Mouse (Mus musculus): Measurements from ENCODE around the gene Mypop. TPM values are rescaled to one million over a fixed set of nuclear protein-coding genes. Genes with fewer than 3 reads are reported as not detected.

Mypop gene
- polyA plus RNA-seq, 1 experiment from 2014 or later: 6.7 TPM

DNA sequence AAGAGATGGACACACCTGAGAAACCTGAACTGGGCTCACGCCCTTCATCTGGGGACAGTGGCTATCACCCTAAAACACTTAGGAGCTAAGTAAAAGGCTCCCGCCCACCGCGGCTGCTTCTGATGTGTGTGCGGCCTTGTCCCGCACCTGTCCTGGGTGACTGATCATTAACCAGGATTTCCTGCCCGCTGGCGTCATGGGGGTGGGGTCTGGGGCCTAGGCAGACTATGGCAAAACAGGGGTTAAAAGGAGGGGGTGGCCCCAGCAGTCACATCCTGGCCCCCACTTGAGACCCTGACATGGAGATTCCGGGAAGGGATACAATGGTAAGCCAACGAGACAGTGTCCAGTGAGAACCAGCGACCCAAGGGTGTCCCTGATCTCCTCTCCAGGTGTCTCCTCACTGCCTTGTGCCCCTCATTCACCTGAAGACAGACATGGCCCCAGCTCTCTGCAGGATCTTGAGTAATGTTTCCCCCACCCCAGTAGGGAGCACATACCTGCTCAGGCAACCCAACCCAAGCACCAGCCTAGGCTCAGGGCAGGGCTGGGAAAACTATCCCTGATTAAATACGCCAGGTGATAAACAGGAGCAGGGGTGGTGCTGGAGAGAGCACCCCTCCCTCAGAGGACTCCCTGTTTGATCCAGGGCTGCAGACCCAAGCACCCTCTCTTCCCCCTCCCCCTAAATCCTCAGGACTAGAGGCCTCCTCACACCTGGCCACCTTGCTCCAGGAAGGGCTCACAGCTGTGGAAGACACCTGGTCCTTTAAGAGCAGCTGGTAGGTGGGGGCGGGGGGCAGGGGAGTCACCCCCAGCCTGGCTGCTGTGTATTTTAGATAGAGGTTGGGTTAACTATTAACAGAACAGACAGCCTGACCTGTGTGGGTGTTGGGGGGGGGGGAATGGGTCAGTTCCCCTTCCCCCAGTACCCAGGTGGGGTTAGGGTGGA lies 16.3 kb downstream of the Mypop start:
- H3K4me2 ChIP-seq (replicated peaks): no peak overlapping the region
- peaks cover 33% of the 10 kb centered on the region for H3K36me3 ChIP-seq (replicated peaks; ENCODE audit: control insufficient read depth, insufficient read depth)
- H3K9me3 ChIP-seq (ENCODE audit: control insufficient read depth, low read length): no peaks in the 10 kb centered on the region
- no peak overlapping the region for H3K27ac ChIP-seq
- H3K4me3 ChIP-seq (replicated peaks; ENCODE audit: low read length): no peak overlapping the region
- ATAC-seq (ENCODE audit: low FRiP score) (no peak), DNase-seq (ENCODE audit: low spot score) (no peak)
- 0 out of 2 replicates have a peak overlapping the region, but pooled peaks have one; percentile 22 for H3K9ac ChIP-seq
- H3K4me1 ChIP-seq (replicated peaks; ENCODE audit: control insufficient read depth, insufficient read depth, low read length): peaks cover 28% of the 10 kb centered on the region
- WGBS: 74% methylated on average over 13 of the region's 13 CpGs
- no peaks in the 10 kb centered on the region for H3K27me3 ChIP-seq (ENCODE audit: control insufficient read depth, insufficient read depth, low read length)

DNA sequence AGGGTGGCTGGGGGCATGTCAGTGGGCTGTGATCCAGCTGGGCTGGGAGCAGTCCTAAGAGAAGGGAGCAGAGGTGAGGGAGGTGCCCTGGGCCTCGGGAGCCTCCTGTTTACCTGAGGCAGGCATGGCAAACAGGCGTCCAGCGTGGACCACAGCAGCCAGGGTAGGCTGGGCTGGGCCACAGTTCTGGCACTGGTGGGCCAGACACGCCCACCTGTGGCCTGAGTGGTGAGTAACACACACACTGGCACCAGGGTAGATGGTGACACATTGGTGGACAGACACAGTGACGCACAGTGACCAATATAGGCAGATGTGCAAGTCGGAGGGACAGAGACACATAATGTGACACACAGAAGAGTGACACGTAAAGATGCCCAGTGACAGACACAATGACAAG lies 19.5 kb downstream of the Mypop start:
- Histone ChIP-seq H3K4me2 (replicated peaks) (no peak overlapping the region), H3K9ac (no peak overlapping the region), H3K4me3 (replicated peaks; ENCODE audit: low read length) (no peak overlapping the region), H3K27ac (no peak overlapping the region), H3K27me3 (ENCODE audit: control insufficient read depth, insufficient read depth, low read length) (no peaks in the 10 kb centered on the region), H3K4me1 (replicated peaks; ENCODE audit: control insufficient read depth, insufficient read depth, low read length) (peaks cover 19% of the 10 kb centered on the region), H3K9me3 (ENCODE audit: control insufficient read depth, low read length) (no peaks in the 10 kb centered on the region), H3K36me3 (replicated peaks; ENCODE audit: control insufficient read depth, insufficient read depth) (peaks cover 28% of the 10 kb centered on the region)
- WGBS: 81% methylated on average over 7 of the region's 7 CpGs
- ATAC-seq (ENCODE audit: low FRiP score): no peak
- DNase-seq (ENCODE audit: low spot score): no peak

DNA sequence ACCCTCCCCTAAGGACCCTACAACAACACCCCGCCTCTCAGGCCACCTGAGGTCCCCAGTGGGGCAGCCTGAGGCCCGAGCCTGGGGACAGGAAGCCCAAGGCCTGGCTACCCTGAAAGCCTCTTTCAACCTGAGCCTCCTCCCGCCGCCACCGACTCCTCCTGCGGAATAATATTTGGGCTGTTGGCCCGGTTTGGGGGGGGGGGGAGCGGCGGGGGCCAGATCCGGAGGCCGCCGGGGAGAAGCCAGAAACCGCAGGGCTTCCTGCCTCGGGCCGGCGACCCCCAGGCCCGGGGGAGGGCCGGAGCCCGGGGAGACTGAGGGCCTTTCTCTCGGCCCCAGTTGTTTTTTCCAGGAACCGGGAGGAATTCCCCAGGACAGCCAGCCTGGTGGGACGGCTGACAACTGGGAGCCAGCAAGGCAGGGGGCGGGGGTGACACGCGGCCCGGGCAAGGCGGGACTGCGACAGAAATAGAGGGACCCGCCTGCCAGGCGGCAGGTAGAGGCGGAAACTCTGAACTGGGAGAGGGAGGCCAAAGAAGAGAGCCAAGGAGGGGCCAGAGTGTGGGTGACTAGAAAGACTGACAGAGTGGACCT lies 21.1 kb downstream of the Mypop start:
- 0 out of 2 replicates have a peak, but pooled peaks cover 7% of the 10 kb centered on the region for H3K4me1 ChIP-seq (replicated peaks; ENCODE audit: control insufficient read depth, insufficient read depth, low read length)
- peaks cover 15% of the 10 kb centered on the region for H3K36me3 ChIP-seq (replicated peaks; ENCODE audit: control insufficient read depth, insufficient read depth)
- H3K9ac ChIP-seq: peak overlapping the region; percentile 60
- 3% methylated on average over 28 of the region's 31 CpGs for WGBS
- no peak for ATAC-seq (ENCODE audit: low FRiP score)
- no peaks in the 10 kb centered on the region for H3K9me3 ChIP-seq (ENCODE audit: control insufficient read depth, low read length)
- peak overlapping the region; percentile 2; the same call in 1 of the 2 replicates for H3K4me3 ChIP-seq (replicated peaks; ENCODE audit: low read length)
- DNase-seq (ENCODE audit: low spot score): no peak
- H3K27me3 ChIP-seq (ENCODE audit: control insufficient read depth, insufficient read depth, low read length): no peaks in the 10 kb centered on the region
- H3K27ac ChIP-seq: no peak overlapping the region
- H3K4me2 ChIP-seq (replicated peaks): peak overlapping the region; percentile 53

DNA sequence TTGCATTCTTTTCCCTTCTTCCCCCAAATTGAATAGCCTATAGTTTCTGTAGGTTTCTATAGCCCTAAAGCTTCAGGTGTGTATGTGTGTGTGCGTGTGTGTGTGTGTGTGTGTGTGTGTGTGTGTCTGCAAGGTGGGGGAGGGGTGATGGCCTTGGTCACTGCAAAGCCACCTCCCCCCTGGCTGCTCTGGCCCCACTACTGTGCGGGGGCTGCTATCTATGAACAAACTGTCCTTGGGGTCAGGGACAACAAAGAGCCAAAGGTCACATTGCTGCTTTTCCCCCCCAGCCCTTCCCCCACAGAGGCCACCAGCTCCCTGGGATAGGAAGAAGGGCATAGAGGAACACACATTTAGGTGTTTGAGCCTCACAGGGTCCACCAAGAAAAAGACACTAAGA lies 21.8 kb downstream of the Mypop start:
- Histone ChIP-seq H3K4me2 (replicated peaks) (no peak overlapping the region), H3K36me3 (replicated peaks; ENCODE audit: control insufficient read depth, insufficient read depth) (peaks cover 7% of the 10 kb centered on the region; the same call in 1 of the 2 replicates), H3K4me1 (replicated peaks; ENCODE audit: control insufficient read depth, insufficient read depth, low read length) (0 out of 2 replicates have a peak, but pooled peaks cover 7% of the 10 kb centered on the region), H3K4me3 (replicated peaks; ENCODE audit: low read length) (no peak overlapping the region), H3K27me3 (ENCODE audit: control insufficient read depth, insufficient read depth, low read length) (no peaks in the 10 kb centered on the region), H3K9ac (no peak overlapping the region), H3K27ac (no peak overlapping the region), H3K9me3 (ENCODE audit: control insufficient read depth, low read length) (no peaks in the 10 kb centered on the region)
- no peak for DNase-seq (ENCODE audit: low spot score)
- 63% methylated on average over 2 of the region's 2 CpGs for WGBS
- no peak for ATAC-seq (ENCODE audit: low FRiP score)

DNA sequence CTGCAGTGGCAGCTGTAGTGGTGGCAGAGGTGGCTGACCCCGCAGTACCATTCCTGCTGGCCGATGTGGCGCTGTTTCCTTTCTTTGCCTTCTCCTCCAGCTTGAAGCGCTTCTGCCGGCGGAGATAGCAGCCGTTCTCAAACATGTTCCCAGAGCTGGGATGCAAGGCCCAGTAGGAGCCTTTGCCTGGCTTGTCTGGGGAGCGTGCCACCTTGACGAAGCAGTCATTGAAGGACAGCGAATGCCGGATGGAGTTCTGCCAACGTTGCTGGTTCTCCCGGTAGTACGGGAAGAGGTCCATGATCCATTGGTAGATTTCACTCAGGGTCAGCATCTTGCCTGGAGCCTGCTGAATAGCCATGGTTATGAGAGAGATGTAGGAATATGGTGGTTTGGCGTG lies 23.4 kb downstream of the Mypop start:
- H3K4me2 ChIP-seq (replicated peaks): no peak overlapping the region
- 62% methylated on average over 15 of the region's 15 CpGs for WGBS
- ATAC-seq (ENCODE audit: low FRiP score) (no peak), DNase-seq (ENCODE audit: low spot score) (no peak)
- no peak overlapping the region for H3K9ac ChIP-seq
- no peak overlapping the region for H3K27ac ChIP-seq
- H3K4me1 ChIP-seq (replicated peaks; ENCODE audit: control insufficient read depth, insufficient read depth, low read length): 0 out of 2 replicates have a peak, but pooled peaks cover 7% of the 10 kb centered on the region
- no peak overlapping the region for H3K4me3 ChIP-seq (replicated peaks; ENCODE audit: low read length)
- no peaks in the 10 kb centered on the region for H3K36me3 ChIP-seq (replicated peaks; ENCODE audit: control insufficient read depth, insufficient read depth)
- H3K27me3 ChIP-seq (ENCODE audit: control insufficient read depth, insufficient read depth, low read length): no peaks in the 10 kb centered on the region
- no peaks in the 10 kb centered on the region for H3K9me3 ChIP-seq (ENCODE audit: control insufficient read depth, low read length)

DNA sequence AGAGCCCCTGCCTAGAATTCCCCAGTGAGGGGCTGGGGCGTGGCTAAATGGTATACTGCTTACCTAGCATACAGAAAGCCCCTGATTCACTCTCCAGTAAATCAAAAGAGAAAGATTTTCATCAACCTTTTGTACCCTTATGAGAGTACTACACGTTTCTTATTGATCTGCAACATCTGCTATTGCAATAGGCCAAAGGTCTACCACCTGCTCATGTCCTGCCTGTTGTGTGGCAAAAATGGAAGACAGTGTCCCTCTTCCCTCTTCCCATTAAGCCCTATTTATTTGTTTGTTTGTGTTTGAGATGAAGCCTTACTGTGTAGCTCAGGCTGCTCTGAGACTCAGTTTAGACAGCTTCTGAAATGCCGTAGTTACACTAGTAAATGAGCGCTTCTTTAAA lies 25.0 kb downstream of the Mypop start:
- Histone ChIP-seq H3K9ac (no peak overlapping the region), H3K27me3 (ENCODE audit: control insufficient read depth, insufficient read depth, low read length) (peaks cover 4% of the 10 kb centered on the region), H3K4me1 (replicated peaks; ENCODE audit: control insufficient read depth, insufficient read depth, low read length) (0 out of 2 replicates have a peak, but pooled peaks cover 7% of the 10 kb centered on the region), H3K4me2 (replicated peaks) (no peak overlapping the region), H3K36me3 (replicated peaks; ENCODE audit: control insufficient read depth, insufficient read depth) (no peaks in the 10 kb centered on the region), H3K4me3 (replicated peaks; ENCODE audit: low read length) (no peak overlapping the region), H3K27ac (no peak overlapping the region), H3K9me3 (ENCODE audit: control insufficient read depth, low read length) (no peaks in the 10 kb centered on the region)
- no peak for DNase-seq (ENCODE audit: low spot score)
- 87% methylated on average over 4 of the region's 4 CpGs for WGBS
- ATAC-seq (ENCODE audit: low FRiP score): no peak

DNA sequence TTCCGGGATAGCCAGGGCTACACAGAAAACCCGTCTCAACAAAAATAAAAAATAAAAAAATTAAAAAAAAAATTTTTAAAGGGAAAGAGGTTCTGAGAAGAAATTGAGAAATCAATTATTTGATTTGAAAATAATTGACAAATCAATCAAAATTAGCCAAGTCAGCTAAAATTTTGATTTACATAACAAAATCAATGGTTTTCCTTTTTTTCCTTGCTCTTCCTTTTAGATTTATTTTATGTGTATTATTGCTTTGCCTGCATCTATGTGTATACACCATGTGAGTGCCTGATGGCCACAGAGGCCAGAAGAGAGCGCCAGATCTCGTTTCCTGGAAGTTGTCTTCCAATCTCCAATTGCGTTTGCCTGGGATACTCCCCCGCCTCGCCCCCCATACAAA lies 26.9 kb downstream of the Mypop start:
- Histone ChIP-seq H3K27me3 (ENCODE audit: control insufficient read depth, insufficient read depth, low read length) (peaks cover 22% of the 10 kb centered on the region), H3K36me3 (replicated peaks; ENCODE audit: control insufficient read depth, insufficient read depth) (no peaks in the 10 kb centered on the region), H3K4me3 (replicated peaks; ENCODE audit: low read length) (no peak overlapping the region), H3K9ac (no peak overlapping the region), H3K27ac (no peak overlapping the region), H3K4me1 (replicated peaks; ENCODE audit: control insufficient read depth, insufficient read depth, low read length) (no peaks in the 10 kb centered on the region), H3K4me2 (replicated peaks) (no peak overlapping the region), H3K9me3 (ENCODE audit: control insufficient read depth, low read length) (no peaks in the 10 kb centered on the region)
- 96% methylated on average over 7 of the region's 7 CpGs for WGBS
- DNase-seq (ENCODE audit: low spot score) (no peak), ATAC-seq (ENCODE audit: low FRiP score) (no peak)

DNA sequence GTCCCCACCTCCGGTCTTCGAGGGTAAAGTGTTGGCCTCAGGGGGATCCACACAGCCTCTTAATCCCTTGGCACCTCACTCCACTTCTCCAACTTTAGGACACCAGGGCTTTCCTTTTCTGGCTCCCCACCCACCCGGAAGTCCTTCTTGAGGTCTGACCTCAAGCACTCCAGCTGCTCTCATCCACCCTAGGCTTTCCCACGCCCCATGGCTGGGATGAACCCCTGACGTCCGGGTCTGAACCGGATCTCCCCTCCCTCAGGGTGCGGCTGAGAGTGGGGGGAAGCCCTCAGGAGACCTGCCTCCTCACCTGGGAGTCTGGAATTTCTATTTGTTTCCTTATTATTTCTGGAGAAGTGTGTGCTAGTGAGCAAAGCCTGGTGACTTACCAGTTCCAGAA lies 30.0 kb downstream of the Mypop start:
- Histone ChIP-seq H3K9me3 (ENCODE audit: control insufficient read depth, low read length) (no peaks in the 10 kb centered on the region), H3K4me3 (replicated peaks; ENCODE audit: low read length) (no peak overlapping the region), H3K9ac (no peak overlapping the region), H3K27me3 (ENCODE audit: control insufficient read depth, insufficient read depth, low read length) (peaks cover 31% of the 10 kb centered on the region), H3K4me2 (replicated peaks) (no peak overlapping the region), H3K4me1 (replicated peaks; ENCODE audit: control insufficient read depth, insufficient read depth, low read length) (peaks cover 11% of the 10 kb centered on the region), H3K27ac (no peak overlapping the region), H3K36me3 (replicated peaks; ENCODE audit: control insufficient read depth, insufficient read depth) (no peaks in the 10 kb centered on the region)
- DNase-seq (ENCODE audit: low spot score): no peak
- WGBS: 25% methylated on average over 8 of the region's 8 CpGs
- ATAC-seq (ENCODE audit: low FRiP score): no peak

DNA sequence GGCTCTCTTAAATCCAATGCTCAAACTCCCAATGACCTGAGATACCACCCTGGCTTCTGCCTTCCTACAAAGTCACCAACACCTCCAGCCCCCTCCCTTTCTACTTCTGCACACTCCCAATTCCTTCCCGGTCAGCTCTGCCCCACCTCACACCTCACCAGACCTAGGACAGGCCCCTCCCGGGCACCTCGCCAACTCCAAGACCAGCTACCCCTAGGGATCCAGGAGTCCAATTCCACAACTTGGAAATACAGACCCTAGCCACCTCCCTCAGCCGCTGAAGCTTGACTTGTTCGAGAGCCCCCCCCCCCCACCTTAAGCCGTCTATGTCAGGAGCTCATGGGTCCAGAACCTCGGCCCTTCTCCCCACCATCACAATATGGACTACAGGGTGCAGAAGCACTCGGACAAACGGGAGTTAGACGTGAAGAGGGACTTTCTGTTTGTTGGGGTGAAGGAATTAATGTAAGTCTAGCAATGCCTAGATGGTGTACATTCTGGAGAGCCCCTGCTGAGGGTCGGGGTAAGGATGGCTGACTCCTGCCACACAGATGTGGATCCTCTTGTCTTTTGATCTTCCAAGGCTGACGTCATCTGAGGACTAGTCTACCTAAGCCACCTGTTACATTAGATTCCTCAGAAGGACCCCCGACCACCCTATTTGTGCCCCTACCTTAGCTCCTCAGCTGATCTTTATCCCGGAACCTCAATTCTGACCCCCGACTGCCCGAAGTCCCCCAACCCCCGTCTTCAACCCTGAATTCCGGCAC lies 31.3 kb downstream of the Mypop start:
- no peak for ATAC-seq (ENCODE audit: low FRiP score)
- Histone ChIP-seq H3K9me3 (ENCODE audit: control insufficient read depth, low read length) (no peaks in the 10 kb centered on the region), H3K4me3 (replicated peaks; ENCODE audit: low read length) (no peak overlapping the region), H3K9ac (no peak overlapping the region), H3K4me2 (replicated peaks) (no peak overlapping the region), H3K27me3 (ENCODE audit: control insufficient read depth, insufficient read depth, low read length) (peaks cover 31% of the 10 kb centered on the region), H3K27ac (no peak overlapping the region), H3K36me3 (replicated peaks; ENCODE audit: control insufficient read depth, insufficient read depth) (no peaks in the 10 kb centered on the region), H3K4me1 (replicated peaks; ENCODE audit: control insufficient read depth, insufficient read depth, low read length) (peaks cover 11% of the 10 kb centered on the region)
- WGBS: 66% methylated on average over 18 of the region's 18 CpGs
- no peak for DNase-seq (ENCODE audit: low spot score)

Data from hindbrain, embryonic 14.5 days (tissue).